Mouse (Mus musculus): ENCODE measurements around the gene Tm2d1. TPM values are rescaled to one million over a fixed set of nuclear protein-coding genes. Genes with fewer than 3 reads are reported as not detected.

Gene Tm2d1
- polyA plus RNA-seq, 1 experiment from 2014 or later, result 109 TPM

- no peaks in the 10 kb centered on the region for H3K9me3 ChIP-seq
- peaks cover 11% of the 10 kb centered on the region for H3K4me1 ChIP-seq
- H3K4me2 ChIP-seq (replicated peaks), result no peak overlapping the region
- no peaks in the 10 kb centered on the region for H3K36me3 ChIP-seq
- no peak overlapping the region for H3K4me3 ChIP-seq
- H3K27ac ChIP-seq, result no peak overlapping the region
- ATAC-seq (ENCODE audit: low FRiP score, low read depth), result no peak
- no peaks in the 10 kb centered on the region for H3K27me3 ChIP-seq (replicated peaks)
- no peak overlapping the region for H3K9ac ChIP-seq
- 90% methylated on average over 2 of the region's 2 CpGs for WGBS
Observed at GRCm38 (mm10) chr4:98317149-98317548, 66.0 kb downstream of the Tm2d1 start.

Other genes with a start within 250 kb of the Tm2d1 start
- gene Patj, start 12.5 kb upstream of the Tm2d1 start, polyA plus RNA-seq (2016; fragmentation: Nextera tagmentation; extraction: Ambion mirVana), result 6.2 and 6.8 TPM in 2 replicates